Mouse (Mus musculus) testis, postnatal 10 days (tissue): ENCODE measurements around the gene Atf6b.

ENCODE experiments used
- DNase-seq: peaks from one replicate; pipeline ENCODE4 v3.0.0; 2021; ENCODE audit warnings: low spot score

Atf6b gene

GRCm38 (mm10) chr17:34670235-34670634, 23.3 kb downstream of the Atf6b start, which contains the start of gene Tnxb:
Tnxb (plus strand) TSS chr17:34670535.
- DNase-seq = no peak

- no peak for DNase-seq
Observed at GRCm38 (mm10) chr17:34671151-34672066, 24.5 kb downstream of the Atf6b start.

DNA sequence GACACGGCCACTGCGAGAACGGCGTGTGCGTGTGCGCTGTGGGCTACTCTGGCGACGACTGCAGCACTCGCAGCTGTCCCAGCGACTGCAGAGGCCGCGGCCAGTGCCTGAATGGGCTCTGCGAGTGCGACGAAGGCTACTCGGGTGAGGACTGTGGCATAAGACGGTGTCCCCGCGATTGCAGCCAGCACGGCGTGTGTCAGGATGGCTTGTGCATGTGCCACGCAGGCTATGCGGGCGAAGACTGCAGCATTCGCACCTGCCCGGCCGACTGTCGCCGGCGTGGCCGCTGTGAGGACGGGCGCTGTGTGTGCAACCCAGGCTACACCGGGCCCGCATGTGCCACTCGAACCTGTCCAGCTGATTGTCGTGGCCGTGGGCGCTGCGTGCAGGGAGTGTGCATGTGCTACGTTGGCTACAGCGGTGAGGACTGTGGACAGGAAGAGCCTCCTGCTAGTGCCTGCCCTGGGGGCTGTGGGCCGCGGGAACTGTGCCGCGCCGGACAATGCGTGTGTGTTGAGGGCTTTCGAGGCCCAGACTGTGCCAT, 25.4 kb downstream of the Atf6b start:
- DNase-seq = no peak

DNA sequence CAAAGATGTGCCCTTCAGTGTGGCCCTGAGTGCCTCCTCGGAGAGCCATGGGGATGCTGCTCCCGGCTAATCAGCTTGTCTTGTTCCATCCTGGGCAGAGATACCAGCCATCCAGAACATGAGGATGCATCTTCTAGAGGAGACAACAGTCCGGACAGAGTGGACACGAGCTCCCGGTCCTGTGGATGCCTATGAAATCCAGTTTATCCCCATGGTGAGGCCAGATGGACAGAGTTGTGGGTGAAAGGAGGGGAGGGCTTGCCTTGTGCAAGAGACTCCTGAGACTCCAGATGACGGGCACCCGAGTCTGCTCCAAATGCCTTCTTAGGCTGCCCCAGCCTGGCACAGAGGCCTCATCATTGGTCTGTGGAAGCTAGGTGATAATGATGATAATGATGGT, 26.2 kb downstream of the Atf6b start:
- no peak for DNase-seq

DNA sequence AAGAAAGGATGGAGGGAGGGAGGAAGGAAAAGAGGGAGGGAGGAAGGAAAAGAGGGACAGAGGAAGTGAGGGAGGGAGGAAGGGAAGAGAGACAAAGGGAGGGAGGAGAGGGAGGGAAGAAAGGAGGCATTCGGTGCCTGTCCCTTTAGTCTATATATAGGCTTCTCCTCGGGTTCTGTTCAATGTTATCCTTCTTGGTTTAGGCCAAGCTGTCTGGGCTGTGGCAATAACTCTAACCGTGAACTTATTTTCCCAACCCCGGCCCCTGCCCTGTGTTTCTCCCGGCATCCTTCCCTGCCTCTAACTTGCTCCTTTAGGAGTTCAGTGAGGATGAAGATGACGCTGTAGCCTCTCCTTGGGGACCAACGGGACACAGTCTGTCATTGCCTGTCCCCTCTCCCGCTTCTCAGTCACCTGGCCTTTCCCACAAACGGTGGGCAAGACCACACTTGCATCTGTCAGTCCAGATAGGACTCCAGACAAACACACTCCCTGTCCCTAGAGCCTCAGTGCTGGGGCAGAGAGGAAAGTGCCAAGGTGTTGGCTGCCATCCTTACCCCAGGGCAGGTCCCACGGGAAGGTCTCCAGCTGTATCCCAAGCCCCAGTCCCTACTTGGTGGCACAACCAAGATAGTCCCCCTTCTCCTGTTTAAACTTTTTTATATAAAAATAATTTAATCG, 27.7 kb downstream of the Atf6b start:
- DNase-seq = no peak

GRCm38 (mm10) chr17:34675205-34676092, 28.5 kb downstream of the Atf6b start:
- DNase-seq = no peak

GRCm38 (mm10) chr17:34676093-34676460, 29.1 kb downstream of the Atf6b start:
- no peak for DNase-seq

DNA sequence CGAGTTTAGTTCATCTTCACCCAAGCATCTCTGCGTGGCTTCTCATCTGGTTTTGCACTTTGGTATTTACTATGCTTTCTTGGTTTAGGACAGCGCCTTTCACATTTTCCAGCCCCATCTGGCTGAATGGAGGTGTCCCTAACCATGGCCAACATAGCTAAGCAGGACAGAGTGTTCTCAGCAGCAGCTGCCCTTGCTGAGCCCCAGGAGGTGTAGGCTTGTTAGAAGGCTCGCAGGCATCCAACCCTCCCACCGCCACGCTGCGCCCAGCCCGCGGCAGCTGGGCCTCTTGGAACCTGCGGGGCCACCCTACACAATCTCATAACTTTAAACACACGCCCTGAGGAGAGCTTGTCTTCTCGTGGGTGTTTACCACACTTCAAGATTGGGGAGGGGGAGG, 29.7 kb downstream of the Atf6b start:
- DNase-seq = no peak

DNA sequence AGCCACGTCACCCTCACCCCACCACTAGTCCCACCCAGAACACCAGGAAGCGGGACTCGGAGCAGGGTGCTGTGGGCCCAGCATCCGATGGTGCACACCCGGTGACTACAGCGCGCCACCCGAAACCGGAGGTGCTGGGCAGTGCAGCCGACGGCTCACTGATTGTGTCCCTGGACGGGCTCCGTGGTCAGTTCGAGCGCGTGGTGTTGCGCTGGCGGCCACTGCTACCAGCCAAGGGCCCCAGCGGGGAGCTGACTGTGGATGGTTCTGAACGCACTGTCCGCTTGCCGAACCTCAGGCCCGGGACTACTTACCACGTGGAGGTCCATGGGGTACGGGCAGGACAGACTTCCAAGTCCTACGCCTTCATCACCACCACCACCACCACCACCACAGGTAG, 33.2 kb downstream of the Atf6b start:
- DNase-seq = peak; percentile 47

DNA sequence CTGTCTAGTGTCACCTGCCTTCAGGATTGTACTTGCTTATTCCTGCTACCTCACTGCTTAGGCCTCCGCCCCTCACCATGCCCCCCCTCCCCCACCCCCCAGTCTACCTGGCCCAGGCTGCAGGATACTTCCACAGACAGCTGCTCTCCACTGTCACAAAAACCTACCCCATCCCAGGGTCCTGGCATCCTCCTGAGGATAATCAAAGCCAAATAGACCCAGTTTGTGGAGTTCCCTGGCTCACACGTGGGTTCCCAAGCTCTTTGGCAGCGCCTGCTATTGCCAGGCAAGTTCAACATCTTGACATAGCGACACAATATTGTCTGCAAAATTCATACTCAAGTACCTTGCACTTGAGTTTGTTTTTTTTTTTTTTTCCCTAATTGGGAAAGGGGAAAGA, 33.7 kb downstream of the Atf6b start:
- DNase-seq = peak; percentile 45

- peak; percentile 78 for DNase-seq
Observed at GRCm38 (mm10) chr17:34681132-34681571, 34.2 kb downstream of the Atf6b start.

GRCm38 (mm10) chr17:34681881-34682536, 35.1 kb downstream of the Atf6b start:
- peak; percentile 75 for DNase-seq

- peak; percentile 44 for DNase-seq
Observed at GRCm38 (mm10) chr17:34683179-34683578, 36.2 kb downstream of the Atf6b start.

GRCm38 (mm10) chr17:34683686-34684220, 36.8 kb downstream of the Atf6b start:
- peak; percentile 43 for DNase-seq

DNA sequence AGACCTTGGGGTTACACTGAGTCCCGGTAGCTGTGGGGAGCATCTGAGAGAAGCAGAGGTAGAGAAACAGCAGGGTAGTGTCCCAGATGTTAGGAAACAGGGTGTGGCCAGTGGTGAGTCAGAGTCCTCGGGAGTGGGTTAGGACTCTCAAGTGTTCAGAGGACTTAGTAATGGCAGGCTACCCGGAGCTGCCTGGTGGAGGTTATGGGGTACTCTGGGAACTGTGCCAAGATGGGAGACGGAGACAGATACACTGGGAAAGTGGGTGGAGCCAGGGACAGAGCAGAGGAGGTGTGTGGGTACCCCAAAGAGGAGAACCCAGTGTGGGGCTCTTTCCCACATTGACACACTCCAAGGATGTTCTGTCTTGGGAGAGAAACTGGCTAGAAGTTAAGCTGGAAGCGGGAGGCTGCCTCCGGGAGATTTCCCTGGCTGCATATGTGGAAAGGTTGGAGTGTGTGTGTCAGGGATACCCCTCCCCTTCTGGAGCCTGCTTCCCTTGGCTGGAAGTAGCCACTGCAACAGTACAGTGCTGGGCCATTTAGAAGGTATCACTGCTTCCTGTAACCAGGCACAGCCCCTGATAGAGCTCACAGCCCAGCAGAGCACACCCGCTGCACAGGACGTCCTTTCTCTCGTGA, 37.4 kb downstream of the Atf6b start:
- peak; percentile 51 for DNase-seq

DNA sequence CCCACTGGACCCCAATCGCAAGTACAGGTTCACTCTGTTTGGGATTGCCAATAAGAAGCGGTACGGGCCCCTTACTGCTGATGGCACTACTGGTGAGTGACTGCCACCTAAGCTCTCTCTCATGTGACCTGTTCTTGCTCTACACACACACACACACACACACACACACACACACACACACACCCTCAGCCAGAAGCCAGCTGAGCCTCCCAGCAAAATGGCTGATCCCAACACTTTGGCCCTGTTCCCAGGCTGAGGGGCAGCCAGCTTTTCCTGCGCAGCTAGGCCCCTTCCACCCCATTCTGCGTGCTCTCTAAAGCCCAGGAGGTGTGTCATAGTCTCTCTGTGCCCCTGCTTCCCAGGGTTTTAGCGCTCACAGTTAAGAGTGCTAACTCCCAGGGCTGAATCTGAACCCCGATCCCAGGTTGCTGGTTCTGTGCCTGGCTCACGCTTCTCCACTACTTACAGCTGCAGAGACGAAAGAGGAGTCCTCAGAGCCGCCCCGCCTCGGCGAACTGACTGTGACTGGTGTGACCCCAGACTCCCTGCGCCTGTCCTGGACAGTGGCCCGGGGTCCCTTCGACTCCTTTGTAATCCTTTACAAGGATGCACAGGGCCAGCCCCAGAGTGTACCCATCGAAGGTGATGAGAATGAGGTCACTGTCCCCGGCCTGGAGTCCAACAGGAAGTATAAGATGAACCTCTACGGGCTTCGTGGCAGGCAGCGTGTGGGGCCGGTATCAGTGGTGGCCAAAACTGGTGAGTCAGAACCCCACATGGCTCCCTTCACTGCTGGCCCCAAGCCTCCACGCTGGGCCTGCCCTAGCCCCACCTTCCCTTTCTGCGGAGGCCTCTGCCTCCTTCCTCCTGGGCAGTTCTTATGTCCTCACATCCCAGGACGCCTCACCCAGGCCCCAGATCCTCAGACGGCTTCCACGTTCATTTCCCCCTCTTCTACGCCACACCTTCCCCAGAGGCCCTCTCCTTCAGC, 38.5 kb downstream of the Atf6b start:
- peak; percentile 82 for DNase-seq

DNA sequence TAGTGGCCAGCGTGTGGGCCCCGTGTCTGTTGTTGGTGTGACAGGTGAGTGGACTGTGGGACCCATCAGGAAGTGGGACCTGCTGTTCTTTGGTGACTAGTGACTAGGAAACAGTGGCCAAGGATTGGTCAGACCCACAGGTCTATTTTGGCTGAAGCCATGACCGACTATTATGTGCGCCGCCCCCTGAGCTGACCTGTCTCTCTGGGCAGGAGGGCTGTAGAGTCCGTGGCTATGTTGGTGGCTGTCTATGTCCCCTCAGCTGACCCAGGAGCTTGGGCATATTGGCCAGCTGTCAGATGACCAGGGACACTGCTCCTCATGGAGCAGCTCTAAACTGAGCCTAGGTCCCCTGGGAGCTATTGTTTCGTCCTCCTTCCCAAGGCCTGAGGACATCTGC, 41.9 kb downstream of the Atf6b start:
- no peak for DNase-seq

DNA sequence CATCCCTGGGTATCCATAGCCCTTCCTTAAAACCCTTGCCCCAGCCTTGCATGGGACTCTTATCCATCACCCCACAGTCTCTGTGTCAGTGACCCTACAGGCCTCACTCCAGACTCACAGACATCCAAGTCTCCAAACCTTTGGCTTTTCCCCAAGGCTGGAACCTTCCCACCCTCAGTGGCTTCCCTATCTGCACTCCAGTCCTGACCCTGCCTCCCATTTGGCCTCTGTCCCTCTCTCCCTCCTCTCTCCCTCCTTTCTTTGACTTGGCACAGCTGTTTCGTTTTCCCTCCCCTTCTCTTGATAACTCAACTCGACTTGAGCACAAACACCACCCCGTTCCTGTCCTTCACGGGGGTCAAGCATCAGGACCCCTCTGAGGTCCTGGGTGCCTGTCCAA, 43.5 kb downstream of the Atf6b start:
- peak; percentile 54 for DNase-seq

GRCm38 (mm10) chr17:34692906-34693305, 46.0 kb downstream of the Atf6b start:
- DNase-seq = peak; percentile 78
